In genomic region chr17:88596544-88597221, GRCm38 (mm10) we compare ENCODE assay signal across 8 mouse cellular contexts. TPM values are rescaled to one million over a fixed set of nuclear protein-coding genes. Genes with fewer than 3 reads are reported as not detected.
DNase-seq lines count a peak whose midpoint lies in the region; ATAC-seq and TF ChIP-seq lines count a peak whose summit lies in the region.

No protein-coding gene starts in this region.

- no peak for DNase-seq in kidney, adult 8-10 months
- no peak for DNase-seq in G1E (ENCODE audit: low spot score)
- peak; percentile 77 to 78 for DNase-seq in thymus, postnatal 36 days
- DNase-seq in adrenal gland, postnatal 14 days: no peak

- H3K9ac ChIP-seq in kidney, embryonic 16.5 days (replicated peaks; ENCODE audit: low read length): peak overlapping the region; percentile 82
- peak overlapping the region; percentile 59 for H3K9ac ChIP-seq in forebrain, embryonic 12.5 days
- peak overlapping the region; percentile 64 for H3K9ac ChIP-seq in intestine, postnatal 0 days (ENCODE audit: low read depth, low read length)
- peak overlapping the region; percentile 55; the same call in 1 of the 2 replicates for H3K9ac ChIP-seq in midbrain, embryonic 15.5 days

- peak overlapping the region; percentile 72 for H3K4me3 ChIP-seq in kidney, embryonic 16.5 days (ENCODE audit: low read length)
- peak overlapping the region; percentile 59; the same call in 1 of the 2 replicates for H3K4me3 ChIP-seq in G1E (ENCODE audit: low read depth, low read length)
- H3K4me3 ChIP-seq in forebrain, embryonic 12.5 days (replicated peaks): peak overlapping the region; percentile 46
- H3K4me3 ChIP-seq in intestine, postnatal 0 days (ENCODE audit: low read depth, low read length): peak overlapping the region; percentile 62
- peak overlapping the region; percentile 51 for H3K4me3 ChIP-seq in midbrain, embryonic 15.5 days

- peak overlapping the region; percentile 83 for H3K4me2 ChIP-seq in kidney, embryonic 16.5 days (replicated peaks; ENCODE audit: low read depth, low read length)
- peak overlapping the region; percentile 76 for H3K4me2 ChIP-seq in forebrain, embryonic 12.5 days
- H3K4me2 ChIP-seq in intestine, postnatal 0 days (replicated peaks; ENCODE audit: low read depth): peak overlapping the region; percentile 84
- peak overlapping the region; percentile 90 for H3K4me2 ChIP-seq in midbrain, embryonic 15.5 days

- H3K36me3 ChIP-seq in kidney, embryonic 16.5 days (ENCODE audit: insufficient read depth, low read length): no peaks in the 10 kb centered on the region
- no peaks in the 10 kb centered on the region for H3K36me3 ChIP-seq in G1E (replicated peaks)
- no peaks in the 10 kb centered on the region for H3K36me3 ChIP-seq in forebrain, embryonic 12.5 days (replicated peaks)
- no peaks in the 10 kb centered on the region for H3K36me3 ChIP-seq in intestine, postnatal 0 days (ENCODE audit: control insufficient read depth, insufficient read depth)
- no peaks in the 10 kb centered on the region for H3K36me3 ChIP-seq in midbrain, embryonic 15.5 days (replicated peaks)

- WGBS in kidney, embryonic 16.5 days: 30% methylated on average over 16 of the region's 16 CpGs
- 29% methylated on average over 16 of the region's 16 CpGs for WGBS in forebrain, embryonic 12.5 days
- WGBS in intestine, postnatal 0 days: 31% methylated on average over 16 of the region's 16 CpGs
- whole genome bisulfite sequencing in midbrain, embryonic 15.5 days: 30% methylated on average over 16 of the region's 16 CpGs

- H3K27me3 ChIP-seq in kidney, embryonic 16.5 days (ENCODE audit: insufficient read depth, low read length): no peaks in the 10 kb centered on the region
- H3K27me3 ChIP-seq in G1E (ENCODE audit: insufficient read depth, low read length): peaks cover 18% of the 10 kb centered on the region
- no peaks in the 10 kb centered on the region for H3K27me3 ChIP-seq in forebrain, embryonic 12.5 days
- no peaks in the 10 kb centered on the region for H3K27me3 ChIP-seq in intestine, postnatal 0 days (replicated peaks; ENCODE audit: control insufficient read depth, insufficient read depth, low read length)
- no peaks in the 10 kb centered on the region for H3K27me3 ChIP-seq in midbrain, embryonic 15.5 days (replicated peaks)

- ATAC-seq in kidney, embryonic 16.5 days (ENCODE audit: low FRiP score, low TSS enrichment): peak; percentile 23
- no peak for ATAC-seq in G1E (ENCODE audit: extremely low read depth, insufficient number of reproducible peaks, low FRiP score, poor library complexity, severe bottlenecking)
- ATAC-seq in forebrain, embryonic 12.5 days (ENCODE audit: low FRiP score): no peak
- ATAC-seq in intestine, postnatal 0 days: no peak
- ATAC-seq in midbrain, embryonic 15.5 days (replicated peaks): no peak; the same call in 1 of the 2 replicates

- H3K9me3 ChIP-seq in kidney, embryonic 16.5 days (ENCODE audit: low read length): no peaks in the 10 kb centered on the region
- no peaks in the 10 kb centered on the region for H3K9me3 ChIP-seq in G1E (replicated peaks)
- no peaks in the 10 kb centered on the region for H3K9me3 ChIP-seq in forebrain, embryonic 12.5 days
- no peaks in the 10 kb centered on the region for H3K9me3 ChIP-seq in intestine, postnatal 0 days (ENCODE audit: control insufficient read depth)
- no peaks in the 10 kb centered on the region for H3K9me3 ChIP-seq in midbrain, embryonic 15.5 days

- peak; percentile 26; the same call in 1 of the 2 replicates for TF ChIP-seq CTCF in G1E (IDR thresholded peaks at IDR 0.05; ENCODE audit: low read depth, low read length)
- TF ChIP-seq CTCF in intestine, postnatal 0 days (IDR thresholded peaks at IDR 0.05; ENCODE audit: low read depth): peak; percentile 93

- H3K4me1 ChIP-seq in kidney, embryonic 16.5 days (ENCODE audit: insufficient read depth, low read length): peaks cover 24% of the 10 kb centered on the region
- peaks cover 12% of the 10 kb centered on the region for H3K4me1 ChIP-seq in G1E (ENCODE audit: insufficient read depth, low read depth, low read length)
- peaks cover 16% of the 10 kb centered on the region for H3K4me1 ChIP-seq in forebrain, embryonic 12.5 days
- H3K4me1 ChIP-seq in intestine, postnatal 0 days (replicated peaks; ENCODE audit: control insufficient read depth, insufficient read depth, low read length): no peaks in the 10 kb centered on the region
- peaks cover 9% of the 10 kb centered on the region for H3K4me1 ChIP-seq in midbrain, embryonic 15.5 days

- H3K27ac ChIP-seq in kidney, embryonic 16.5 days (ENCODE audit: low read length): peak overlapping the region; percentile 93
- H3K27ac ChIP-seq in forebrain, embryonic 12.5 days: peak overlapping the region; percentile 82
- H3K27ac ChIP-seq in intestine, postnatal 0 days (ENCODE audit: low read depth, low read length): peak overlapping the region; percentile 70; the same call in 1 of the 2 replicates
- no peak overlapping the region; the same call in 1 of the 2 replicates for H3K27ac ChIP-seq in midbrain, embryonic 15.5 days

RNA-seq across cellular contexts. Expression of gene Ston1, which starts 0.8 kb away (rescaled TPM):
- 6.3 and 9.3 TPM in 2 replicates for polyA plus RNA-seq in kidney, embryonic 16.5 days (2015; fragmentation: Nextera tagmentation; extraction: Ambion mirVana)
- total RNA-seq in G1E (2014; fragmentation: Nextera tagmentation): 0.39 and 1.1 TPM in 2 replicates
- 0.06 and 0.49 TPM in 2 replicates for total RNA-seq in G1E (2017)
- polyA plus RNA-seq in G1E (2012): 0.09 and 0.14 TPM in 2 replicates
- 1.5 and 2.4 TPM in 2 replicates for polyA plus RNA-seq in forebrain, embryonic 12.5 days (2016; fragmentation: Nextera tagmentation; extraction: Ambion mirVana)
- 3.7 and 3.9 TPM in 2 replicates for polyA plus RNA-seq in intestine, postnatal 0 days (2015; fragmentation: Nextera tagmentation; extraction: Ambion mirVana)
- polyA plus RNA-seq in midbrain, embryonic 15.5 days (2015; fragmentation: Nextera tagmentation; extraction: Ambion mirVana): 2.1 and 2.2 TPM in 2 replicates
- total RNA-seq in adrenal gland, postnatal 14 days (2021): 28.0 and 31.0 TPM in 2 replicates

Comparison
In these comparisons a context has a peak if more than half of its experiments do, and no peak if none do; other contexts are left out.
1. DNase-seq: peak in thymus, postnatal 36 days (2 of 2); none in kidney, adult 8-10 months (0 of 2), G1E (single experiment) and adrenal gland, postnatal 14 days (single experiment).
2. Peak in every context shown above with its lines, with median percentiles within 50 percentile points of each other: H3K4me2 ChIP-seq, H3K4me3 ChIP-seq and H3K9ac ChIP-seq.